Mouse (Mus musculus): Measurements from ENCODE around the gene Megf6. TPM values are rescaled to one million over a fixed set of nuclear protein-coding genes. Genes with fewer than 3 reads are reported as not detected.
A peak's percentile ranks its signal among the peaks of the same experiment; 100 is the strongest.

The Megf6 gene
- polyA plus RNA-seq, 1 experiment from 2014 or later, result 10.8 TPM

- peak; percentile 31 for TF ChIP-seq EP300 (optimal IDR thresholded peaks at IDR 0.05)
- TF ChIP-seq CTCF (IDR thresholded peaks at IDR 0.05; ENCODE audit: low read depth), result no peak
- peak overlapping the region; percentile 65 for H3K27ac ChIP-seq (replicated peaks)
- ATAC-seq (ENCODE audit: low FRiP score, low TSS enrichment) (peak; percentile 23), DNase-seq (ENCODE audit: low spot score) (no peak)
- no peaks in the 10 kb centered on the region for H3K36me3 ChIP-seq (ENCODE audit: control insufficient read depth, insufficient read depth, low read length)
- no peak overlapping the region for H3K4me3 ChIP-seq (ENCODE audit: low read depth, low read length)
- 26% methylated on average over 7 of the region's 7 CpGs for WGBS
- H3K4me2 ChIP-seq (replicated peaks; ENCODE audit: low read depth), result no peak overlapping the region
- no peaks in the 10 kb centered on the region for H3K9me3 ChIP-seq (ENCODE audit: control insufficient read depth, low read length)
- no peaks in the 10 kb centered on the region for H3K27me3 ChIP-seq (ENCODE audit: control insufficient read depth, insufficient read depth, low read length)
- no peak overlapping the region for H3K9ac ChIP-seq (ENCODE audit: low read length)
- peaks cover 4% of the 10 kb centered on the region; the same call in 1 of the 2 replicates for H3K4me1 ChIP-seq (replicated peaks; ENCODE audit: control insufficient read depth, insufficient read depth)
Measured at GRCm38 (mm10) chr4:154217711-154218350, 47.3 kb downstream of the Megf6 start.

- no peaks in the 10 kb centered on the region for H3K36me3 ChIP-seq (ENCODE audit: control insufficient read depth, insufficient read depth, low read length)
- no peak overlapping the region for H3K9ac ChIP-seq (ENCODE audit: low read length)
- TF ChIP-seq CTCF (IDR thresholded peaks at IDR 0.05; ENCODE audit: low read depth) (no peak), EP300 (optimal IDR thresholded peaks at IDR 0.05) (no peak)
- no peak for ATAC-seq (ENCODE audit: low FRiP score, low TSS enrichment)
- peaks cover 5% of the 10 kb centered on the region; the same call in 1 of the 2 replicates for H3K4me1 ChIP-seq (replicated peaks; ENCODE audit: control insufficient read depth, insufficient read depth)
- no peak overlapping the region for H3K4me3 ChIP-seq (ENCODE audit: low read depth, low read length)
- 65% methylated on average over 6 of the region's 6 CpGs for WGBS
- no peak overlapping the region for H3K27ac ChIP-seq (replicated peaks)
- no peaks in the 10 kb centered on the region for H3K27me3 ChIP-seq (ENCODE audit: control insufficient read depth, insufficient read depth, low read length)
- DNase-seq (ENCODE audit: low spot score), result no peak
- no peaks in the 10 kb centered on the region for H3K9me3 ChIP-seq (ENCODE audit: control insufficient read depth, low read length)
- no peak overlapping the region for H3K4me2 ChIP-seq (replicated peaks; ENCODE audit: low read depth)
Measured at GRCm38 (mm10) chr4:154222773-154223172, 52.2 kb downstream of the Megf6 start.

GRCm38 (mm10) chr4:154224267-154224969, 53.9 kb downstream of the Megf6 start:
- DNase-seq (ENCODE audit: low spot score) (no peak), ATAC-seq (ENCODE audit: low FRiP score, low TSS enrichment) (peak; percentile 27; the same call in 1 of the 2 replicates)
- Histone ChIP-seq H3K27ac (replicated peaks) (no peak overlapping the region), H3K4me3 (ENCODE audit: low read depth, low read length) (no peak overlapping the region), H3K9ac (ENCODE audit: low read length) (no peak overlapping the region), H3K4me2 (replicated peaks; ENCODE audit: low read depth) (no peak overlapping the region), H3K4me1 (replicated peaks; ENCODE audit: control insufficient read depth, insufficient read depth) (peaks cover 5% of the 10 kb centered on the region; the same call in 1 of the 2 replicates), H3K27me3 (ENCODE audit: control insufficient read depth, insufficient read depth, low read length) (no peaks in the 10 kb centered on the region), H3K36me3 (ENCODE audit: control insufficient read depth, insufficient read depth, low read length) (no peaks in the 10 kb centered on the region), H3K9me3 (ENCODE audit: control insufficient read depth, low read length) (no peaks in the 10 kb centered on the region)
- 32% methylated on average over 6 of the region's 6 CpGs for WGBS
- TF ChIP-seq EP300 (optimal IDR thresholded peaks at IDR 0.05) (no peak), CTCF (IDR thresholded peaks at IDR 0.05; ENCODE audit: low read depth) (no peak)

- WGBS, result 31% methylated on average over 9 of the region's 9 CpGs
- DNase-seq (ENCODE audit: low spot score) (no peak), ATAC-seq (ENCODE audit: low FRiP score, low TSS enrichment) (no peak)
- no peak overlapping the region for H3K9ac ChIP-seq (ENCODE audit: low read length)
- no peaks in the 10 kb centered on the region for H3K9me3 ChIP-seq (ENCODE audit: control insufficient read depth, low read length)
- no peak overlapping the region for H3K4me3 ChIP-seq (ENCODE audit: low read depth, low read length)
- H3K4me1 ChIP-seq (replicated peaks; ENCODE audit: control insufficient read depth, insufficient read depth), result peaks cover 5% of the 10 kb centered on the region; the same call in 1 of the 2 replicates
- TF ChIP-seq EP300 (optimal IDR thresholded peaks at IDR 0.05) (no peak), CTCF (IDR thresholded peaks at IDR 0.05; ENCODE audit: low read depth) (no peak)
- no peak overlapping the region for H3K4me2 ChIP-seq (replicated peaks; ENCODE audit: low read depth)
- no peak overlapping the region for H3K27ac ChIP-seq (replicated peaks)
- H3K36me3 ChIP-seq (ENCODE audit: control insufficient read depth, insufficient read depth, low read length), result no peaks in the 10 kb centered on the region
- H3K27me3 ChIP-seq (ENCODE audit: control insufficient read depth, insufficient read depth, low read length), result no peaks in the 10 kb centered on the region
Measured at GRCm38 (mm10) chr4:154224970-154225309, 54.4 kb downstream of the Megf6 start.

DNA sequence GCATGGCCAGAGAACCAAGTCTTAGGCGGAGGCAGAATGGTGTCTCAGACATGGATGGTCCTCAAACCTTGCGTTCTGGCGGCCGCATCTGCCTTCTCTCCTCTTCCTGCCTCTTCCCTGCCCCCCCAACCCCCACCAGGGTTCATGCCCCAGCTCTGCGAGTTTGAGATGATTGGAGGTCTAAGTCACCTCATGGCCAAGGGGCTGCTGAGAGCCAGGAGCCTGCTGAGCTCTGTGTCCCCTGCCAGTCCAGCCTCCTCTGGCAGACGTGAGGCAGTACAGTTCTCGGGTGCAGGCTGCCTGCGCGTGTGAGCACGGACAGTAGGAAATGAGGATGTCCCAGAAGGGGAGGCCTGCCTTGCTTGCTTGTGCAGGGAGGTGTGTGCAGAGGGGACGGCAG, 56.1 kb downstream of the Megf6 start:
- peaks cover 5% of the 10 kb centered on the region; the same call in 1 of the 2 replicates for H3K4me1 ChIP-seq (replicated peaks; ENCODE audit: control insufficient read depth, insufficient read depth)
- no peak for ATAC-seq (ENCODE audit: low FRiP score, low TSS enrichment)
- no peak overlapping the region for H3K4me2 ChIP-seq (replicated peaks; ENCODE audit: low read depth)
- no peak for DNase-seq (ENCODE audit: low spot score)
- H3K4me3 ChIP-seq (ENCODE audit: low read depth, low read length), result no peak overlapping the region
- H3K36me3 ChIP-seq (ENCODE audit: control insufficient read depth, insufficient read depth, low read length), result no peaks in the 10 kb centered on the region
- H3K9ac ChIP-seq (ENCODE audit: low read length), result no peak overlapping the region
- no peaks in the 10 kb centered on the region for H3K27me3 ChIP-seq (ENCODE audit: control insufficient read depth, insufficient read depth, low read length)
- no peaks in the 10 kb centered on the region for H3K9me3 ChIP-seq (ENCODE audit: control insufficient read depth, low read length)
- TF ChIP-seq EP300 (optimal IDR thresholded peaks at IDR 0.05) (no peak), CTCF (IDR thresholded peaks at IDR 0.05; ENCODE audit: low read depth) (no peak)
- no peak overlapping the region for H3K27ac ChIP-seq (replicated peaks)
- WGBS, result 68% methylated on average over 11 of the region's 11 CpGs

GRCm38 (mm10) chr4:154228336-154228735, 57.8 kb downstream of the Megf6 start:
- H3K9ac ChIP-seq (ENCODE audit: low read length), result no peak overlapping the region
- no peak overlapping the region for H3K4me2 ChIP-seq (replicated peaks; ENCODE audit: low read depth)
- no peaks in the 10 kb centered on the region for H3K36me3 ChIP-seq (ENCODE audit: control insufficient read depth, insufficient read depth, low read length)
- WGBS, result 57% methylated on average over 11 of the region's 11 CpGs
- H3K27me3 ChIP-seq (ENCODE audit: control insufficient read depth, insufficient read depth, low read length), result no peaks in the 10 kb centered on the region
- H3K4me3 ChIP-seq (ENCODE audit: low read depth, low read length), result no peak overlapping the region
- no peaks in the 10 kb centered on the region for H3K9me3 ChIP-seq (ENCODE audit: control insufficient read depth, low read length)
- ATAC-seq (ENCODE audit: low FRiP score, low TSS enrichment) (no peak), DNase-seq (ENCODE audit: low spot score) (no peak)
- TF ChIP-seq EP300 (optimal IDR thresholded peaks at IDR 0.05) (no peak), CTCF (IDR thresholded peaks at IDR 0.05; ENCODE audit: low read depth) (no peak)
- peaks cover 5% of the 10 kb centered on the region; the same call in 1 of the 2 replicates for H3K4me1 ChIP-seq (replicated peaks; ENCODE audit: control insufficient read depth, insufficient read depth)
- H3K27ac ChIP-seq (replicated peaks), result no peak overlapping the region
